Mouse (Mus musculus): Measurements from ENCODE around the gene Mtor. TPM values are rescaled to one million over a fixed set of nuclear protein-coding genes. Genes with fewer than 3 reads are reported as not detected.

Mtor gene
- total and polyA plus RNA-seq, 3 experiments, result 10.5 to 28.6 (median 24.3) TPM

DNA sequence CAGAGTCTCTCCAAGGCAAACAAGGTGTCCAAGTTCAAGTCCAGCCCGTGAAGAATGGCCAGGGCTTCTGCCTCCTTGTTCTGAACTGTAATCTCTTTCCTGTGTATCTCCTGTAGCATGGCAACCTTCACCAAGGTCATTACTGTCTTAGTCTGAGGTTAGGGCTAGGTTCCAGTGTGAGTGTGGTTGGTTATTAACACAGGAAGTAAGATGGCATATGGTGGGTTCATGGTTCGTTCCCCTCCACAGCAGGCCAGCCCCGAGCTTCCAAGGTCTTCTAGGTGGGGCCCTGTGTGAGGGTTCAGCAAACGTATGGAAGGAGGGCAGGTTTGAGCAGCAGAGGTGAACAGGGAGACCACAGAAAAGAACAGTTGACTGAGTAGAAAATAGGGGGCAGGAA is 15.9 kb upstream of the Mtor start:
- no peak for DNase-seq (ENCODE audit: extremely low read depth)
- dilution Hi-C loops (cut with MboI; ENCODE audit: extremely low pct_ligation_motif_present, extremely low pct_unique_long_range_greater_than_20kb, low sequenced_read_pairs) (no loop called here), in situ Hi-C loops (cut with MboI; ENCODE audit: low pct_ligation_motif_present, low pct_unique_long_range_greater_than_20kb, low sequenced_read_pairs) (loop anchor here (5.0 kb wide), 1 partner anchor 260 kb away; no protein-coding TSS in a partner anchor)
- no peak overlapping the region for H3K27ac ChIP-seq (ENCODE audit: insufficient read depth, low read depth)
- H3K4me2 ChIP-seq (ENCODE audit: insufficient read depth, low read depth, poor library complexity, severe bottlenecking), result no peak overlapping the region
- H3K9ac ChIP-seq (ENCODE audit: insufficient read depth, low read depth), result no peak overlapping the region
- peaks cover 39 to 77% of the 10 kb centered on the region in 2 experiments for H3K36me3 ChIP-seq (replicated peaks in 1 of 2; ENCODE audit: control insufficient read depth in 1 of 2, insufficient read depth in 1 of 2, low read length in 1 of 2)
- H3K4me3 ChIP-seq (replicated peaks in 1 of 3; ENCODE audit: low read depth in 2 of 3, low read length in 2 of 3, poor library complexity in 1 of 3), result no peak overlapping the region
- no peaks in the 10 kb centered on the region for H3K4me1 ChIP-seq (ENCODE audit: control insufficient read depth in 1 of 2, insufficient read depth in 2 of 2)
- 0 out of 2 replicates have a peak, but pooled peaks cover 3% of the 10 kb centered on the region for H3K79me2 ChIP-seq (replicated peaks; ENCODE audit: control insufficient read depth, extremely low read depth, insufficient read depth, poor library complexity, severe bottlenecking)
- TF ChIP-seq USF1 (IDR thresholded peaks at IDR 0.05; ENCODE audit: low read depth, low read length) (no peak), MAZ (IDR thresholded peaks at IDR 0.05; ENCODE audit: low read depth, low read length) (no peak), RCOR1 (conservative IDR thresholded peaks at IDR 0.05; ENCODE audit: low read depth, low read length) (no peak)
- H3K27me3 ChIP-seq (replicated peaks), result no peaks in the 10 kb centered on the region
- no peaks in the 10 kb centered on the region for H3K9me3 ChIP-seq (replicated peaks; ENCODE audit: low read length)

DNA sequence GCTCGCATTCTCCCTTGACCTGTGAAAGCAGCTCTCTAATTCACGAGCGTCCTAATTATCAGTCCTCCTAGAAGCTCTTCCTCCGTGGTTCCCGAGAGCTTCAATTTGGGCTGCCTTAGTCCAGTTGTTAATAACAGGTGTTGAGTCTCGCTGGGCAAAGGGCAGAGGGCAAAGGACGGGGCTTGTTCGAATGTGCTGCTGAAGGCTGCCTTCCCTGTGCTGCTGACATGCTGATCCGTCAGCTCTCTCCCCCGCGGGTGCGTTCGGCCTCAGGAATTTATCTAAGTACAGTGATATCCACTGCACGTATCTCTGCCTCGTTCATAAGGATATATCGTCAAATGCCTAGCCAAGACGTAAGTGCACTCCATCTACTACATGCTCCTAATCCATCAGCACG is 15.1 kb upstream of the Mtor start:
- no peak overlapping the region for H3K27ac ChIP-seq (ENCODE audit: insufficient read depth, low read depth)
- DNase-seq (ENCODE audit: extremely low read depth), result no peak
- no peaks in the 10 kb centered on the region for H3K9me3 ChIP-seq (replicated peaks; ENCODE audit: low read length)
- H3K27me3 ChIP-seq (replicated peaks), result no peaks in the 10 kb centered on the region
- no peaks in the 10 kb centered on the region for H3K4me1 ChIP-seq (ENCODE audit: control insufficient read depth in 1 of 2, insufficient read depth in 2 of 2)
- H3K4me2 ChIP-seq (ENCODE audit: insufficient read depth, low read depth, poor library complexity, severe bottlenecking), result no peak overlapping the region
- H3K4me3 ChIP-seq (replicated peaks in 1 of 3; ENCODE audit: low read depth in 2 of 3, low read length in 2 of 3, poor library complexity in 1 of 3), result no peak overlapping the region
- in situ Hi-C loops (cut with MboI; ENCODE audit: low pct_ligation_motif_present, low pct_unique_long_range_greater_than_20kb, low sequenced_read_pairs), result loop anchor here (5.0 kb wide), 1 partner anchor 261 kb away; no protein-coding TSS in a partner anchor
- TF ChIP-seq GABPA (IDR thresholded peaks at IDR 0.05; ENCODE audit: insufficient replicate concordance, low read depth, low read length) (no peak), ELF1 (IDR thresholded peaks at IDR 0.05; ENCODE audit: low read depth, low read length) (no peak), ZKSCAN1 (IDR thresholded peaks at IDR 0.05; ENCODE audit: borderline replicate concordance, low read depth, low read length) (no peak), IRF4 (IDR thresholded peaks at IDR 0.05; ENCODE audit: low read depth, low read length) (no peak), ZNF384 (IDR thresholded peaks at IDR 0.05; ENCODE audit: low read depth, low read length) (no peak), NRF1 (IDR thresholded peaks at IDR 0.05; ENCODE audit: low read depth, low read length) (no peak), USF2 (conservative IDR thresholded peaks at IDR 0.05; ENCODE audit: low read depth, low read length) (no peak), POLR2AphosphoS2 (IDR thresholded peaks at IDR 0.05; ENCODE audit: low read depth, low read length) (no peak), JUND (conservative IDR thresholded peaks at IDR 0.05; ENCODE audit: low read depth, low read length) (no peak), RCOR1 (conservative IDR thresholded peaks at IDR 0.05; ENCODE audit: low read depth, low read length) (no peak), CTCF (conservative IDR thresholded peaks at IDR 0.05 in 1 of 2, IDR thresholded peaks at IDR 0.05 in 1 of 2; ENCODE audit: low read depth in 2 of 2, low read length in 2 of 2) (no peak), MXI1 (IDR thresholded peaks at IDR 0.05; ENCODE audit: low read depth, low read length) (no peak), POLR2A (IDR thresholded peaks at IDR 0.05; ENCODE audit: low read depth, low read length) (no peak), ETS1 (conservative IDR thresholded peaks at IDR 0.05; ENCODE audit: low read depth, low read length) (no peak), MYC (IDR thresholded peaks at IDR 0.05; ENCODE audit: low read depth, low read length) (no peak), USF1 (IDR thresholded peaks at IDR 0.05; ENCODE audit: low read depth, low read length) (no peak), SMC3 (IDR thresholded peaks at IDR 0.05; ENCODE audit: low read depth, low read length) (no peak), CHD1 (IDR thresholded peaks at IDR 0.05; ENCODE audit: low read depth, low read length) (no peak)
- no peak overlapping the region for H3K9ac ChIP-seq (ENCODE audit: insufficient read depth, low read depth)
- peaks cover 39 to 85% of the 10 kb centered on the region in 2 experiments for H3K36me3 ChIP-seq (replicated peaks in 1 of 2; ENCODE audit: control insufficient read depth in 1 of 2, insufficient read depth in 1 of 2, low read length in 1 of 2)
- H3K79me2 ChIP-seq (replicated peaks; ENCODE audit: control insufficient read depth, extremely low read depth, insufficient read depth, poor library complexity, severe bottlenecking), result 0 out of 2 replicates have a peak, but pooled peaks cover 3% of the 10 kb centered on the region
- dilution Hi-C loops (cut with MboI; ENCODE audit: extremely low pct_ligation_motif_present, extremely low pct_unique_long_range_greater_than_20kb, low sequenced_read_pairs), result no loop called here

All from CH12.LX (cell line).